Mouse (Mus musculus): ENCODE data around the gene Zyx.
A peak's percentile ranks its signal among the peaks of the same experiment; 100 is the strongest.

The Zyx gene

DNA sequence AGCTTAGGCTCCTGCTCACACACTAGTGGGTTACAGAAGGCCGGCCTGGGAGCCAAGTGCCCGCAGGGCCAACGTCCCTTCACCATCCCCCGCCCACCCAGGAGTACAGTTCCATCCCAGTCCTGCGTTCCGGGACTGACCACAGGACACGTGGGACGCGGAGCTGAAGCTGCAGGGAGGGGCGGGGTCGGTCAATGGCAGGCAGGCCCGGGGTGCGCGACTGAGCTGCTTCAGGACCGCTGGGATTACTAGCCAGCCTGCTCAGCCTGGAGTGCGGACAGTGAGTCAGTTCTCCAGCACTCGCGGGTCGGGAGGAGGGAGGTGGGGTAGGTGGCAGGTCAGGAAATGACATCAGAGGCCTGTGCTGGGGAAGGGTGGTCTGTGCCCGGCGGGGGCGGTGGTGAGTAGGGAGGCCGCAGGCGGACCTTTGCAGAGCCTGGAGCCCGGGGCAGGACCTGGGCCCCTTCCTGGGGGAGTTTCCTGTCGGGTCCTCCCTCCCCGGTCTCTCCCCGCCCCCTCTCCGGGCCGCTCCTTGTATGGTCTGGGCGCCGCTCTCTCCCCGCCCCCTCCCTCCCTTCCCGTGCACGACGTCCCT is at the start of gene Zyx:
Gene Zyx, plus strand, starts transcription at position 205 of the 595 bp plus-strand sequence.
- DNase-seq (ENCODE audit: low spot score) = peak; percentile 44

- DNase-seq (ENCODE audit: low spot score) = no peak
Measured at GRCm38 (mm10) chr6:42309816-42310378, 39.5 kb upstream of the Zyx start.

- no peak for DNase-seq (ENCODE audit: low spot score)
Measured at GRCm38 (mm10) chr6:42310427-42311053, 38.9 kb upstream of the Zyx start.

GRCm38 (mm10) chr6:42318293-42318692 is 31.1 kb upstream of the Zyx start:
- no peak for DNase-seq (ENCODE audit: low spot score)

GRCm38 (mm10) chr6:42323371-42324066 is 25.9 kb upstream of the Zyx start:
- DNase-seq (ENCODE audit: low spot score) = no peak

DNA sequence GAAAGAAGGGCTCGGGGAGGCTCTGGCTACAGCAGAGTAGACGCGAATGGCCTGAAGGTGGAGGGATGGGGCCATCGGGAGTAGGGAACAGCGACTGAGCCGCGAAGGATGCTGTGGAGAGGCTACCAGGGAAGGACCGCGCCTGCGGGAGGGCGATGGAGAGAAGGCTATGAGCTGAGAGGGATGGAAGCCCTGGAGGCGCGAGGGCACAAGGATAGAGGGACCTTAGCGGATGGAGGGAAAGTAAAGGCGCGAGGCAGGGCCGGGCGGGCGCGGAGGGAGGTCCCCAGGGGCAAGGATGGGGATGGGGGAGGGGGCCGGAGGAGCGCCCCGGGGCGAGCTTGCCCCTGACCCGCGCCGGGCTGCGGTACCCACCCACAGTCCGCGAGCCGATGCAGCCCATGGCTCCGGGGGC is 25.4 kb upstream of the Zyx start:
- no peak for DNase-seq (ENCODE audit: low spot score)

DNA sequence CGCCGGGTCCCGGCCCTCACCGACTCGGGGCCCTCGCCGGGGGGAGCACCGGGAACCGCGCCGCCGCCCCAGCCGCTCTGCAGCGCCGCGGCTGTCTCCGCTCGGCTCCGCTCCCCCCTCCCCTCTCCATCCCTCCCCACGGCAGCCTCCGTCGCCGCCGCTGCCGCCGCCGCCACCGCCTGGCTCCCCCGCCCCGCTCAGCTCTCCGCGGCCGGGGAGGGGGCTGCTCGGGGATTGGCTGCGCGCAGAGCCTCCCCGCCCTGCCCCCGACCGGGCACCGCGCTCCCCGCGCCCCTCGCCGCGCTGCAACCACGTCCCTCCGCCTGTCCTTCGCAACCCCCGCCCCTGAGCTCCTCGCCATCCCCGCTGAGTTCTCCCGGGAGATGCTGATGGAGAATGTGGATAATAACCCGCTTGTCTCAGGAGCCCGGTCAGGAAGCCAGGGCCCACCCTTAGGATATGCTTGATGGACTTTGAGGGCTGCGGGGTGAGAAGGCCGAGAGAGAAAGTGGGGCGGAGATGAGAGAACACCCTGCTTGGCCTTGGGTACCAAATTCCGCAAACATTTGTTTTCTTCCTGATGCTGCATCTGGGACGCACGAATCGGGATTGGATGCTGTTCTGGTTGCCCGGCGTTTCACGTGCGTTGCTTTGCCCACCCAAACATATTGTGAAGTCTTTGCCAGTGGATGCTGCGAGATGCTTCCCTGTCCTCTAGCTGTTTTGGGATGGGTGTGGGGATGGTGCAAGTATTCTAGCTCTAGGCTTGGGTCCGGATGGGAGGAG is 24.8 kb upstream of the Zyx start, which contains the start of gene Fam131b:
Gene Fam131b, minus strand, starts transcription at position 162 of the 786 bp plus-strand sequence.
- DNase-seq (ENCODE audit: low spot score) = no peak

DNA sequence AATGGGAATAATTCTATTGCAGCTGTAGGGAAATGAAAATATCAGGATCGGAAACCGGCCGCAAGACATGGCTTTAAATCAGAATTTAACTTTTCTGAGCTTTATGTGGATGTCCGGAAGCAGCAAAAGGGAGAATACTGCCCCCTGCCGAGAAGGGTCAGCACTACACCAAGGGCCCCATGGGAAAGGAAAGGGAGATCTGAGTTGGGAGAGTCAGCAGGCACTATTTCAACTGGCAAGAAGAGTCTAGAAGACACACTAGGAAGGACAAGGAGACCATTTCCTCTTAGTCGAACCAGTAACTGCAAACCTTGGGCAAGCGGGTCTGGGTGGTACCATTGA is 24.2 kb upstream of the Zyx start:
- peak; percentile 40 for DNase-seq (ENCODE audit: low spot score)

DNA sequence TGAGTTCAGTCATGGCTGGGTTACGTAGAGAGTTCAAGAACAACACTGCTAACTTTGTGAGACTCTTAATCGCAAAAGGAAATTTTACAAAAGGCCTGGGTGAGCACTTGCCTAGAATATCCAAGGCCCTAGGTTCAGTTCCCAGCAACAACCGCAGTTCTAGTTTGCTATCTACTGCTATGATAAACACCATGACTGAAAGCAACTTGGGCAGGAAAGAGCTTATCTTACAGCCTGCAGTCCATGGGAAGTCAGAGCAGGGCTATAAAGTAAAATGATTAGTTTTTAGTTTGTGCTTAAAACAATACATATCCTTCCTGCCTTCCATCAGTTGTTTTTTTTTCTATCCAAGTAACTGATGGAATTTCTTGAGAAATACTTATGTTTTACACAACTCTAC is 22.9 kb upstream of the Zyx start:
- DNase-seq (ENCODE audit: low spot score) = no peak

- no peak for DNase-seq (ENCODE audit: low spot score)
Measured at GRCm38 (mm10) chr6:42328757-42329156, 20.7 kb upstream of the Zyx start.

GRCm38 (mm10) chr6:42330216-42330615 is 19.2 kb upstream of the Zyx start:
- no peak for DNase-seq (ENCODE audit: low spot score)

DNA sequence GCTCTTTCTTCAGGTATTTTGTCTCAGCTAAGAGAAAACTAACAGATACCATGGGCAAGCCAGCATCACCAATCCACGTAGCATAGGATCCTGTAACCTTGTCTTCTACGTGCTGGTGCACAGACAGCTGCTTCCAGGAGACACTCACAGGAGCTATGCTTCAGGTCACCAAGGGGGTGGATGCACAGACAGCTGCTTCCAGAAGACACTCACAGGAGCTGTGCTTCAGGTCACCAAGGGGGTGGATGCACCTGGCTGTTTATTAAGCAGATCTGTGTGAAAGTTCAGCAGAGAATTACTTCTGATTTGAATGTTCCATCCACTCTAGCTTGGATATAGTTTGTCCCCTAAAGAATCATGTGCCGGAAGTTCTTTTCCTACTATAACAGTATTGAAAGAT is 18.5 kb upstream of the Zyx start:
- DNase-seq (ENCODE audit: low spot score) = no peak

DNA sequence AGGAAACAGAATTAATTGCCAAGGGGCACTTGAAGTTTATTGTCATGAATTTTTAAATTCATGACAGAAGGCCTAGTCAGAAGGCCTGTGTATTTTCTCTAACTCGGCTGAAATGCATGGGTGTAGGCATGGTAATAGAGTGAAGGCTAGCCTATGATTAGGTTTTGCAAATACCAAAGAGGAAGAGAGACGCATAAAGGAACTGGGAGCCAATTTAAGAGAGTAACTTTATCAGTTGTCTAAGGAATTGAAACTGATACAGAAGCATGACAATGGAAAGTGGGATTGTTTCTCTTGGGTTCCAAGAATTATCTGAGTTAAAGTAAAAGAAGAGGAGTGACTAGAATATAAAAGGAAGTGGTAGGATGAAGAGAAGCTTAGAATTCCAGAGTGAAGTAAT is 10.2 kb upstream of the Zyx start:
- DNase-seq (ENCODE audit: low spot score) = no peak

DNA sequence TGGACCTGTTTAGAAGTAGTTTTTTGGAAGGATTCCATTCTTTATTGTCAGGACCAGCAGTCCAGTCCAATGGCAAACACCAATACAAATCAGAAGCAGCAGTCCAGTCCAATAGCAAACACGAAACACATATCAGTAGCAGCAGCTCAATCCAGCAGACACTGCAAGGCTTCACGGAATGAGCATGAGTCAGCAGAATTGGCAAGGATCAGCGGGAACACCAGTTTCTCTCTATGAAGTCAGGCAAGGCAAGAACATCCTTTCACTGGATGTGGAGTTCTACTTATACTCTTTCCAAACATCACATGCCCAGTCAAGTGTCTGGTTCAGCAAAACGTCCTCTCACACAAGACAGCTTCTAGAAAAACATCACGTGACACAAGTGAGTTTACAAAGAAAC is 9.4 kb upstream of the Zyx start:
- no peak for DNase-seq (ENCODE audit: low spot score)

DNA sequence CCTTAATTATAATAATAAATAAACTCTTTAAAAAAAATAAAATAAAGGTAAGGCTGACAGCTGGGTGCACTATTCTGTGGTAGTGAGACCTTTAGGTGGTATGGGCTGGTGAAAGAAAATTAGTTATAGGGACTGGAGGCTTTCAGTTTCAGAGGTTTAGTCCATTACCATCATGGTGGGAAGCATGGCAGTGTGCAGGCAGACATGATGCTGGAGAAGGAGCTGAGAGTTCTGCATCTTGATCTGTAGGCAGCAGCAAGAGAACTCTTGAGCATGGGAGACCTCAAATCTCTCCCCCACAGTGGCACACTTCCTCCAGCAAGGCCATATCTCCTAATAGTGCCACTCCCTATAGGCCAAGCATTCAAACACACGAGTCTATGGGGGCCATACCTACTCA is 7.3 kb upstream of the Zyx start:
- no peak for DNase-seq (ENCODE audit: low spot score)

DNA sequence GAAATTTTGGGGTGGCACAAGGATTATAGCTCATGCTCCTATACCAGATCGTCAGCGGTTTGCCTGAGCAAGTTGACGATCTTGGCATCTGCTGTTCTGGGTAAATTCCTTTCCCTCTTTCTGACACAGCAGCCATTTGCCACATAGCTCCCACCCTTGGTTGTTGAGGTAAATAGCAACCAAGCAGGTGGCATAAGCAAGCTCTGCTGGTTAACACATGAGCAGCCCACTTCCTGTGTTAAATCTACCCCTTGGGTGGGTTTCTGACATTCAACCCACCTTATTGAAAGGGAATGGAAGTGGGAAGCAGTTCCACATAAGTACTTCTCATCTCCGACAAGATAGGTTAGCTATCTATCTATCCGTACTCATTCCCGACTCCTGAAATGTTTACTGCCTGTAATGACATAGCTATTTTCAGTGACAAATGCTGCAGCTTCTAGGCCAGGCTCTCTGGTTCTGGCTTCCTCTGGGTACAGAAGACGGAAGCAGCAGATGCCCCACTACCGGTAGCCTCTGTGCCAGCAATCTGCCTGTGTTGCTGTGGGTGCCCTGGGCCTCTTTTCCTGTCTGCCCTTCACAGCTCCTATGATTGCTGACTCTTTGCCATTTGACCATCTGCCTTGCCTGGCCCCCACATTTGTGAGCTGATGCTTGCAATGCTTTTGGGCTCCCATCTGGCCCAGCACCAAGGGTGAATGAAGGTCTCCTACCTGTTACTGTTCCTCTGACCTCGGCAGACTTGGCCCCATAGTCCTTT is 5.9 kb upstream of the Zyx start:
- no peak for DNase-seq (ENCODE audit: low spot score)

- no peak for DNase-seq (ENCODE audit: low spot score)
Measured at GRCm38 (mm10) chr6:42344255-42344654, 5.2 kb upstream of the Zyx start.

DNA sequence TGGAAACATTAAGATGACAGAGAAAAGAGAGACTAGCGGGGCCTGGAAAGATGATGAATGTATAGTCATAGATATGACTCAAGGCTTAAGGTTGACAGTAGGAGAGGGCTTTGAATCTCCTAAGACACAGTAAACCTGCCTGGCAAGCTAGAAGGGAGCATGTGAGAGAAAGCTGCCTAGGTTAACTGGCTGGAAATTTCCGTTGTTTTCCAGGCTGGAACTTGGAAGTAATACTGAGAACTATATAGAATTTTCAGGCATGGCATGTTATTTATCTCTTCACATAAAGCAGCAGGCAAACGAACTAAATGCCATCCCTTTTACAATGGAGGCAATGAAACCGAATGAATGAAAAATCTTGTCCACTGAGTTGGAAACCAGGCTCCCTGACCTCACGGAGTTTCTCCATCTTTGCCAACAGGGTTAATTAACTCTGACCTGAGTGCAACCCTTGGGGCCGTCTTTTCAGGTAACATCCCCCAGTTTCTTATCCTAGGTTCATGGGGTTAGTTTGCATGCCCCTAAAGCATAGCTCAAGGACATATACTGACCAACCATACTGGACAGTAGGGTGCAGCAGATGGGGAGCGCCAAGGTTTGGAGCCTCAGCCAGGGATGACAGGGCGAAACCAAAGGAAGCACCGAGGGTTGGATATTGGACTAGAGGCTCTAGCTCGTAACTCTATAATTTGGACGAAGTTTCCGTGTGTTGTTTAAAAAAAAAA is 987 bp upstream of the Zyx start:
- no peak for DNase-seq (ENCODE audit: low spot score)

DNA sequence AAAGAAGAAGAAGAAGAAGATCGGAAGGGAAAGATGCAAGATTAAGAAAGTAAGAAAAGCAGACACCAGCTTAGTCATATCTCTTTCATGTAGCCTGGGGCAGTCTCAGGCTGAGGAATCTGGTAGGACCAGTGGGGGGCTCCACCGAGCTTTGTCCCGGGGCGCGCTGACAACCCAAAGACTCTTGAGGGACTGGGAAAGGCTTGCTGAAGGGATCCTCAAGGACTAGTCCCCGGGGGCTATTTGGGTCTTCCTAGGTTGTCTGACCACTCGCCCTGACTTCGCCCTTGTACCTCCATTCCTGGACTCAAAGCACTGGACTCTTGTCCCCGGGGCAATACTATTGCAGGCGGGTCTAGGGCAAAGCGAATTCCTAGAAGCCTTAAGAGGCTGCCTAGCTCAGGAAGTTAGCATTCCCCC is 414 bp upstream of the Zyx start:
- peak; percentile 48 for DNase-seq (ENCODE audit: low spot score)

- DNase-seq (ENCODE audit: low spot score) = no peak
Measured at GRCm38 (mm10) chr6:42350021-42350967, 864 bp downstream of the Zyx start.
